Mouse (Mus musculus) cortical plate, adult 2 months (tissue): ENCODE measurements around the gene Shcbp1l.

ENCODE experiments used
- CTCF ChIP-seq: fragments of 200-500 bp; IDR thresholded peaks from 2 replicates; pipeline ENCODE4 v1.5.1; 2011; ENCODE audit warnings: mild to moderate bottlenecking, control low read depth, low read length; ENCODE audit not compliant: insufficient read depth; ENCODE audit errors: extremely low read depth
- POLR2A ChIP-seq: fragments of 200-500 bp; IDR thresholded peaks from 2 replicates; pipeline ENCODE4 v1.6.1; 2011; ENCODE audit warnings: mild to moderate bottlenecking, low read length, control low read depth; ENCODE audit not compliant: insufficient read depth; ENCODE audit errors: extremely low read depth

- TF ChIP-seq CTCF (no peak), POLR2A (no peak)
These were observed 64.6 kb downstream of the Shcbp1l start for GRCm38 (mm10) chr1:153489540-153489939.
